Mouse (Mus musculus) liver, adult 2 months (tissue): ENCODE measurements around the gene Mef2a.

ENCODE experiments used
- CTCF ChIP-seq: fragments of 200-500 bp; IDR thresholded peaks from 2 replicates; pipeline ENCODE4 v1.5.1; 2011; ENCODE audit warnings: low read depth, low read length, control low read depth
- POLR2A ChIP-seq: fragments of 200-500 bp; IDR thresholded peaks from 2 replicates; pipeline ENCODE4 v1.6.1; 2011; ENCODE audit warnings: low read length, control low read depth; ENCODE audit not compliant: insufficient read depth; ENCODE audit errors: extremely low read depth

- TF ChIP-seq POLR2A (no peak), CTCF (no peak)
These were observed 54.0 kb downstream of the Mef2a start for GRCm38 (mm10) chr7:67318697-67319096.
